Mouse (Mus musculus) midbrain, embryonic 14.5 days (tissue): ENCODE results near the gene Fryl. TPM values are rescaled to one million over a fixed set of nuclear protein-coding genes. Genes with fewer than 3 reads are reported as not detected.

ENCODE experiments used
- ATAC-seq: fragments of 200-750 bp; cut with Nextera tagmentation; 2 replicates; pipeline ENCODE4 v1.8.0; 2017; ENCODE audit warnings: moderate number of reproducible peaks, moderate library complexity; ENCODE audit not compliant: low FRiP score, low TSS enrichment
- DNase-seq: peaks from one replicate; pipeline ENCODE4 v3.0.0-alpha.2; 2015
- H3K27ac ChIP-seq: fragments of 300-500 bp; sonication (generic); replicated peaks from 2 replicates; pipeline ENCODE4 v1.5.1; 2014; ENCODE audit warnings: mild to moderate bottlenecking, low read depth, low read length, moderate library complexity
- H3K27me3 ChIP-seq: fragments of 300-500 bp; sonication (generic); 2 replicates; pipeline ENCODE4 v1.6.1; 2014; ENCODE audit warnings: low read length, control low read depth, mixed read lengths; ENCODE audit not compliant: control insufficient read depth, insufficient read depth
- H3K36me3 ChIP-seq: fragments of 300-500 bp; sonication (generic); 2 replicates; pipeline ENCODE4 v1.6.1; 2014; ENCODE audit warnings: low read length, control low read depth; ENCODE audit not compliant: control insufficient read depth, insufficient read depth
- H3K4me1 ChIP-seq: fragments of 300-500 bp; sonication (generic); 2 replicates; pipeline ENCODE4 v1.6.1; 2014; ENCODE audit warnings: mild to moderate bottlenecking, antibody characterized with exemption, low read length, control low read depth; ENCODE audit not compliant: control insufficient read depth, insufficient read depth
- H3K4me2 ChIP-seq: fragments of 300-500 bp; sonication (generic); 2 replicates; pipeline ENCODE4 v1.6.1; 2014; ENCODE audit warnings: mild to moderate bottlenecking, low read length, moderate library complexity
- H3K4me3 ChIP-seq: fragments of 300-500 bp; sonication (generic); replicated peaks from 2 replicates; pipeline ENCODE4 v1.5.1; 2014; ENCODE audit warnings: low read depth, low read length
- H3K9ac ChIP-seq: fragments of 300-500 bp; sonication (generic); replicated peaks from 2 replicates; pipeline ENCODE4 v1.6.1; 2014; ENCODE audit warnings: mild to moderate bottlenecking, low read length, moderate library complexity
- H3K9me3 ChIP-seq: fragments of 300-500 bp; sonication (generic); 2 replicates; pipeline ENCODE4 v1.6.1; 2016; ENCODE audit warnings: low read length, control low read depth, mixed read lengths; ENCODE audit not compliant: control insufficient read depth
- WGBS: fragments of 180-500 bp; shearing (Covaris S2); extraction: QIAGEN DNeasy Blood & Tissue Kit; methylation state at CpG from one replicate; pipeline ENCODE4 v1.1.7; 2014; 5-methylcytosine and 5-hydroxymethylcytosine counted together
- polyA plus RNA-seq: library from polyadenylated mRNA; unstranded; fragments of >200 nt; fragmentation: Nextera tagmentation; extraction: Ambion mirVana; gene quantifications from 2 replicates; pipeline ENCODE4 v1.2.1, GENCODE M21; 2014

Gene Fryl
- 45.3 and 48.5 TPM in 2 replicates for polyA plus RNA-seq

GRCm38 (mm10) chr5:73256352-73257065 lies at the start of gene Fryl:
Gene Fryl (minus strand): TSS chr5:73256619.
- DNase-seq (peak; percentile 99), ATAC-seq (peak; percentile 98)
- Histone ChIP-seq H3K4me1 (peaks cover 19% of the 10 kb centered on the region), H3K4me3 (peak within 1 kb of the TSS; percentile 91), H3K36me3 (no peaks in the 10 kb centered on the region), H3K4me2 (peak within 1 kb of the TSS; percentile 71), H3K9ac (peak within 1 kb of the TSS; percentile 89), H3K27ac (peak within 1 kb of the TSS; percentile 94), H3K9me3 (no peaks in the 10 kb centered on the region), H3K27me3 (no peaks in the 10 kb centered on the region)
- WGBS = under 1% methylated on average over 44 of the region's 44 CpGs

DNA sequence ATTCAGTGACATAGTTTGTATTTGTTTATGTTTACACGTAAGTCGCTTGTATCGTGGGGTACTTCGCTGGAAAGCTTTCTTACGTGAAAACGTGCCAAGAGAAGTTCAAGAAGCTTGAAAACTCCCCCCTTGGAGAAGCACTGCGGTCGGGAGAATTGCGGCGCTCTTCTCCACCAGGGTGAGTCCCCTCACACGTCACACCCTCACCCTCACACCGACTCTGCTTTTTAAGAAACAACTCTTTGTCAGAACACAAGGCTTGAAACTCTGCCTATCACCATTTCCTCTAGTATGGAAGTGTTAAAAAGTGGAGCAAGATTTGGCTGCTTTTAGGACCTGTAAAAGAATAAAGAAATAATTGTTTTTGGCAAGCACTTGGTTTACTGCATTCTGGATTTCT lies 48.1 kb upstream of the Fryl start:
- no peak for ATAC-seq

DNA sequence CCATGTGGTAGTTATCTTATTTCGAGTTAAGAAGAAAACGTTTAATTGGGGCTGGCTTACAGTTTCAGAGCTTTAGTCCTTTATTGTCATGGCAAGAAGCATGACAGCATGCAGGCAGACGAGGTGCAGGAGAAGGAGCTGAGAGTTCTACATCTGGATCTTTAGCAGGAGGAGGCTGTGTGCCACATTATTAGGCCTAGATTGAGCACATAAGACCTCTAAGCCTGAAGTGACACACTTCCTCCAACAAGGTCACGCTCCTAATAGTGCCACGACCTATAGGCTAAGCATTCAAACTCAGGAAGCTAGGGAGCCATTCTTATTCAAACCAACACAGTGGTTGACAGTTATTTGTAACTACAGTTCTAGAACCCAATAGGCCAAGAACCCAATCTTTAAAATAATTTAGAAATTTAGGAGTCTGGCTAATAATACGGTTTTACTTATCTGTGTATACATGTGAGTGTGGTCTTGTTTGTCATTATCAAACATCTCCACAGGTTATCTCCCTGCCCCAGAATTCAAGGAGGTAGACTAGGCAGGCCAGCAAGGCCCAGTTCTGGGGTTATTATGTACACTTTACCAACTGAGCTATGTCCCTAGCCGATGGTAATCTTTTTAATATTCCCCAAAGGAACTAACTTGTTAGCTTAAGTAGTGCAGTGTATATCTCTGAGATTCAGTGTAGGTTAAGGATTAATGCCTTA lies 45.3 kb upstream of the Fryl start:
- no peak overlapping the region for H3K27ac ChIP-seq
- WGBS = 94% methylated on average over 7 of the region's 7 CpGs
- peaks cover 72% of the 10 kb centered on the region for H3K36me3 ChIP-seq
- no peaks in the 10 kb centered on the region for H3K27me3 ChIP-seq
- no peak for DNase-seq
- no peak overlapping the region for H3K9ac ChIP-seq
- no peaks in the 10 kb centered on the region for H3K4me1 ChIP-seq
- no peak overlapping the region for H3K4me2 ChIP-seq
- no peak for ATAC-seq
- H3K4me3 ChIP-seq = no peak overlapping the region
- no peaks in the 10 kb centered on the region for H3K9me3 ChIP-seq

More for the DNA sequence above, 48.1 kb upstream of the Fryl start:
- Histone ChIP-seq H3K27me3 (no peaks in the 10 kb centered on the region), H3K4me3 (no peak overlapping the region), H3K4me1 (no peaks in the 10 kb centered on the region), H3K9ac (no peak overlapping the region), H3K36me3 (peaks cover 84% of the 10 kb centered on the region), H3K4me2 (no peak overlapping the region), H3K27ac (no peak overlapping the region), H3K9me3 (no peaks in the 10 kb centered on the region)
- 91% methylated on average over 12 of the region's 12 CpGs for WGBS
- DNase-seq = no peak

DNA sequence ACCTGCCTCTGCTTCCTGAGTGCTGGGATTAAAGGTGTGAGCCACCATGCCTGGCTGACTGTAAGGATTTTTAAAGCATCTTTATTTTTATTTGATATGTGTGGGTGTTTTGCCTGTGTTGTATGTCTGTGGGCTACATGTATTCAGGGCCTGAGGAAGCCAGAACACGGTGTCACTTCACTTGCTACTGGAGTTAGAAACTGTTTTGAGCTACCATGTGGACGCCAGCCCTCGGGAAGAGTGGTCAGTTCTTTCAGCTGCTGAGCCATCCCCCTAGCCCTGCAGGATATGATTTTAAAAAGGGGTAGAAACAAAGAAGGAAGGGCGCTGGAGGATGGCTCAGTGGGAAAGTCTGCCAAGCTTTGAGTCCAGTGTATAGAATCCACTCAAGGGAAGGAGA lies 39.5 kb upstream of the Fryl start:
- ATAC-seq (no peak), DNase-seq (no peak)
- no peaks in the 10 kb centered on the region for H3K27me3 ChIP-seq
- peaks cover 36% of the 10 kb centered on the region for H3K36me3 ChIP-seq
- H3K9ac ChIP-seq = no peak overlapping the region
- H3K4me3 ChIP-seq = no peak overlapping the region
- WGBS = 84% methylated on average over 4 of the region's 4 CpGs
- no peak overlapping the region for H3K4me2 ChIP-seq
- 0 out of 2 replicates have a peak, but pooled peaks cover 3% of the 10 kb centered on the region for H3K4me1 ChIP-seq
- H3K27ac ChIP-seq = no peak overlapping the region
- H3K9me3 ChIP-seq = no peaks in the 10 kb centered on the region

DNA sequence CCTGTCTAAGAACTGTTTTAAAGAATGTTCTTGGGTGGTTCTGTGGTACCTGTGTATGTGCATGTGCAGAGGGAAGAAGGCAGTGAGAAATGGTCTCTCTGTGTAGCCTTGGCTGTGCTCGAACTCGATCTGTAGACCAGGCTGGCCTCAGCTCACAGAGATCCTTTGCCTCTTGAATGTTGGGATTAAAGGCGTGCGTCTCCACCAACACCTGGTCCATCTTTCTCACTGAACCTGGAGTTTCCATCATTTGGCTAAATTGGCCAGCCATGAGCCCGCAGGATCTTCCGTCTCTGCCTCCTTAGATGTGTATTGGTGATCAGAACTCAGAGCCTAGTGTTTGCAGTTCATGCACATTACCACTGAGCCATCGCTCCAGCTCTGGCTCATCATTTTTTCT lies 38.6 kb upstream of the Fryl start:
- peaks cover 27% of the 10 kb centered on the region for H3K36me3 ChIP-seq
- H3K4me3 ChIP-seq = no peak overlapping the region
- WGBS = 100% methylated on average over 7 of the region's 7 CpGs
- DNase-seq (no peak), ATAC-seq (no peak)
- H3K4me2 ChIP-seq = no peak overlapping the region
- H3K9ac ChIP-seq = no peak overlapping the region
- H3K27me3 ChIP-seq = no peaks in the 10 kb centered on the region
- H3K27ac ChIP-seq = no peak overlapping the region
- H3K9me3 ChIP-seq = no peaks in the 10 kb centered on the region
- 0 out of 2 replicates have a peak, but pooled peaks cover 3% of the 10 kb centered on the region for H3K4me1 ChIP-seq

DNA sequence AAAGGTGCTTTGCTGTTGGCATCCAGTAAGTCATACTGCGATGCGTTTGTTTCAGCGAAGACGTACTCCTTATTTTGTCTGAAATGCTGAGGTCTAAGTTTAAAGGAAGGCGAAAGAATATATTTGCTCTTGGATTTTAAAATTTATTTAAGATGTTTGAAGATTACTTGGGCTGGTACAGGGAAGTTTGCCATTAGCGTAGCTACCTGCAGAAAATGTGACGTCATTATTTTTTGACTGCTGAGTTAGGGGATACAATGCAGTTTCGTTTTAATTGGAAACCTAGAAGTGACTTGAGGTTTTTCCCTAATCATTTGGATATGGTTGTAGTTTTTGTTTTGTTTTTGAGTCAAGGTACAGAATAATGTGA lies 37.0 kb upstream of the Fryl start:
- WGBS = 20% methylated on average over 8 of the region's 8 CpGs
- no peaks in the 10 kb centered on the region for H3K27me3 ChIP-seq
- H3K4me1 ChIP-seq = 0 out of 2 replicates have a peak, but pooled peaks cover 3% of the 10 kb centered on the region
- DNase-seq (no peak), ATAC-seq (no peak)
- peak overlapping the region; percentile 93; the same call in 1 of the 2 replicates for H3K27ac ChIP-seq
- peak overlapping the region; percentile 80 for H3K4me2 ChIP-seq
- H3K4me3 ChIP-seq = peak overlapping the region; percentile 95
- H3K9ac ChIP-seq = peak overlapping the region; percentile 90
- H3K9me3 ChIP-seq = no peaks in the 10 kb centered on the region
- peaks cover 22% of the 10 kb centered on the region for H3K36me3 ChIP-seq

- ATAC-seq (peak; percentile 99), DNase-seq (peak; percentile 99)
- Histone ChIP-seq H3K4me2 (peak within 1 kb of the TSS; percentile 80), H3K9me3 (no peaks in the 10 kb centered on the region), H3K27ac (peak within 1 kb of the TSS; percentile 93), H3K9ac (peak within 1 kb of the TSS; percentile 90), H3K4me3 (peak within 1 kb of the TSS; percentile 95), H3K36me3 (peaks cover 18% of the 10 kb centered on the region), H3K4me1 (0 out of 2 replicates have a peak, but pooled peaks cover 3% of the 10 kb centered on the region), H3K27me3 (no peaks in the 10 kb centered on the region)
- WGBS = under 1% methylated on average over 58 of the region's 58 CpGs
Measured at GRCm38 (mm10) chr5:73292502-73293457, 36.4 kb upstream of the Fryl start, which contains the start of gene Ociad1. Gene Ociad1 (plus strand): TSS chr5:73292784.

GRCm38 (mm10) chr5:73289900-73290299 lies 33.5 kb upstream of the Fryl start:
- Histone ChIP-seq H3K36me3 (peaks cover 2% of the 10 kb centered on the region), H3K4me2 (no peak overlapping the region), H3K27me3 (no peaks in the 10 kb centered on the region), H3K9me3 (no peaks in the 10 kb centered on the region), H3K27ac (no peak overlapping the region), H3K4me3 (no peak overlapping the region), H3K9ac (no peak overlapping the region), H3K4me1 (0 out of 2 replicates have a peak, but pooled peaks cover 3% of the 10 kb centered on the region)
- 71% methylated on average over 2 of the region's 2 CpGs for WGBS
- ATAC-seq (no peak), DNase-seq (no peak)
